Mouse (Mus musculus) heart, adult 2 months (tissue): ENCODE measurements at regions not wholly inside any gene's neighbourhood (a gene's known extent, or its start where the extent isn't known, plus 50 kb on each side); places are given as distances from the start of the nearest gene placed in this dataset.

Source experiments
- CTCF ChIP-seq: fragments of 200-600 bp; IDR thresholded peaks from 2 replicates; pipeline ENCODE4 v1.8.1; 2022; ENCODE audit warnings: antibody characterized with exemption, mild to moderate bottlenecking, moderate library complexity
- POLR2A ChIP-seq: fragments of 200-500 bp; IDR thresholded peaks from 2 replicates; pipeline ENCODE4 v1.6.1; 2011; ENCODE audit warnings: mild to moderate bottlenecking, low read depth, low read length, control low read depth; ENCODE audit not compliant: insufficient read depth

DNA sequence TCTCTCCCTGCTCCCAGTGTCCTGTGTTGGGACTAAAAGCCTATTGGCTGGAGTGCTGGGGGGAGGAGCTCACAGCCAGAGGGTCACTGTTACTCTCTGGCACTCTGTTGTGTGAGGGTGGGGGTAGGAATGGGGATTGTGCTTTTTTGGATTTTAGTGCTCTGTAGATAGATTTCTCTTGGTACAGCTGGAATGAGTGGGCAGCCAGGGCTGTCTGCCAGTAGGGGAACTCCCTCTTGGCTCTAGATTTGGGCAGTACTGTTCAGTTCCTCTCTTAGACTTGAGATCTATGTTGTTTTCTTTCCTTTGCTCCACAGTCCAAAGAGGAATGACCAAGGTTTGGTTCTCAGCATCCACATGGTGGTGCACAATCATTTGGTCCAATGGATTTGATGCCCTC, 282.6 kb downstream of the Fgf9 start:
- TF ChIP-seq POLR2A (no peak), CTCF (no peak)
